Mouse (Mus musculus): ENCODE measurements at regions not wholly inside any gene's neighbourhood (a gene's known extent, or its start where the extent isn't known, plus 50 kb on each side); places are given as distances from the start of the nearest gene placed in this dataset.

GRCm38 (mm10) chr2:148558365-148558764 lies 114.0 kb upstream of the Nxt1 start:
- peak; percentile 30 for DNase-seq

- DNase-seq = no peak
Measured at GRCm38 (mm10) chr2:148551207-148551606, 107.8 kb upstream of the Cd93 start.

GRCm38 (mm10) chr2:148549618-148550017 lies 106.3 kb upstream of the Cd93 start:
- no peak for DNase-seq

- DNase-seq = no peak
Measured at GRCm38 (mm10) chr2:148542340-148542739, 99.0 kb upstream of the Cd93 start.

- DNase-seq = no peak
Measured at GRCm38 (mm10) chr2:148537914-148538510, 94.6 kb upstream of the Cd93 start.

GRCm38 (mm10) chr2:148537251-148537650 lies 93.9 kb upstream of the Cd93 start:
- no peak for DNase-seq

- no peak for DNase-seq
Measured at GRCm38 (mm10) chr2:148536608-148537007, 93.2 kb upstream of the Cd93 start.

- peak; percentile 65 for DNase-seq
Measured at GRCm38 (mm10) chr2:148535562-148536180, 92.3 kb upstream of the Cd93 start.

GRCm38 (mm10) chr2:148532051-148532450 lies 88.7 kb upstream of the Cd93 start:
- DNase-seq = no peak

GRCm38 (mm10) chr2:148530546-148530945 lies 87.2 kb upstream of the Cd93 start:
- DNase-seq = peak; percentile 31

GRCm38 (mm10) chr2:148529900-148530299 lies 86.5 kb upstream of the Cd93 start:
- no peak for DNase-seq

GRCm38 (mm10) chr2:148527755-148528154 lies 84.4 kb upstream of the Cd93 start:
- DNase-seq = no peak

- DNase-seq = no peak
Measured at GRCm38 (mm10) chr2:148525496-148525895, 82.1 kb upstream of the Cd93 start.

- no peak for DNase-seq
Measured at GRCm38 (mm10) chr2:148523401-148523800, 80.0 kb upstream of the Cd93 start.

- no peak for DNase-seq
Measured at GRCm38 (mm10) chr2:148522936-148523335, 79.6 kb upstream of the Cd93 start.

- DNase-seq = peak; percentile 27
Measured at GRCm38 (mm10) chr2:148521966-148522575, 78.7 kb upstream of the Cd93 start.

- no peak for DNase-seq
Measured at GRCm38 (mm10) chr2:148520291-148520690, 76.9 kb upstream of the Cd93 start.

GRCm38 (mm10) chr2:148519689-148520290 lies 76.4 kb upstream of the Cd93 start:
- DNase-seq = no peak

GRCm38 (mm10) chr2:148517906-148518305 lies 74.5 kb upstream of the Cd93 start:
- DNase-seq = no peak

GRCm38 (mm10) chr2:148510008-148510681 lies 66.8 kb upstream of the Cd93 start:
- no peak for DNase-seq

GRCm38 (mm10) chr2:148509357-148509756 lies 66.0 kb upstream of the Cd93 start:
- no peak for DNase-seq

- no peak for DNase-seq
Measured at GRCm38 (mm10) chr2:148507523-148507922, 64.2 kb upstream of the Cd93 start.

- no peak for DNase-seq
Measured at GRCm38 (mm10) chr2:148506966-148507365, 63.6 kb upstream of the Cd93 start.

Data from adrenal gland, postnatal 14 days (tissue).